Mouse (Mus musculus): Measurements from ENCODE around the gene Wwox. TPM values are rescaled to one million over a fixed set of nuclear protein-coding genes. Genes with fewer than 3 reads are reported as not detected.

Gene Wwox
- polyA plus RNA-seq, 1 experiment, result 17.3 TPM

DNA sequence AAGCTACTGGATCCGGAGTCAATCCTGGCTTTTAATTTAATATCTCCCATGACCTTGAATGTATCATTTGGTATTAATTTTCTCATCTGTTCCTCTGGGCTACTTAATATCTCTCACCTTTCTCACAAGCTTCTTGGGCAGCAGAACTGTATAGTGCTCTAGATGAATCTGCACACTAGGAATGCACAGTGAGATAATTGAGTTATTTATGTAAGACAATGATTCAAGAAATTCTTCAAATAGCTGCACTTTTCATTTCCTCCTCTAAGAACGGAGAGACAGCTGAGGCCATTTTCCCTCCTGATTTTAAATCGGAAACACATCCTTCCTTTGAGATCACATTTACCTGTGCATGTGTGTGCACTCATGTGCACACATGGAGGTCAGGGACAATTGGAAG is 669.9 kb downstream of the Wwox start:
- Histone ChIP-seq H3K4me3 (ENCODE audit: insufficient read depth, low read length) (no peak overlapping the region), H3K27ac (ENCODE audit: insufficient read depth, low read length) (no peak overlapping the region), H3K4me1 (ENCODE audit: control insufficient read depth, insufficient read depth, low read length) (no peaks in the 10 kb centered on the region)
- TF ChIP-seq POLR2A (IDR thresholded peaks at IDR 0.05; ENCODE audit: extremely low read depth, insufficient read depth, low read length), result no peak
- TF ChIP-seq CTCF (IDR thresholded peaks at IDR 0.05; ENCODE audit: extremely low read depth, insufficient read depth, low read length), result no peak

- Histone ChIP-seq H3K4me1 (ENCODE audit: control insufficient read depth, insufficient read depth, low read length) (no peaks in the 10 kb centered on the region), H3K27ac (ENCODE audit: insufficient read depth, low read length) (no peak overlapping the region), H3K4me3 (ENCODE audit: insufficient read depth, low read length) (no peak overlapping the region)
- no peak for TF ChIP-seq POLR2A (IDR thresholded peaks at IDR 0.05; ENCODE audit: extremely low read depth, insufficient read depth, low read length)
- no peak for TF ChIP-seq CTCF (IDR thresholded peaks at IDR 0.05; ENCODE audit: extremely low read depth, insufficient read depth, low read length)
Measured at GRCm38 (mm10) chr8:115110423-115110822, 671.0 kb downstream of the Wwox start.

DNA sequence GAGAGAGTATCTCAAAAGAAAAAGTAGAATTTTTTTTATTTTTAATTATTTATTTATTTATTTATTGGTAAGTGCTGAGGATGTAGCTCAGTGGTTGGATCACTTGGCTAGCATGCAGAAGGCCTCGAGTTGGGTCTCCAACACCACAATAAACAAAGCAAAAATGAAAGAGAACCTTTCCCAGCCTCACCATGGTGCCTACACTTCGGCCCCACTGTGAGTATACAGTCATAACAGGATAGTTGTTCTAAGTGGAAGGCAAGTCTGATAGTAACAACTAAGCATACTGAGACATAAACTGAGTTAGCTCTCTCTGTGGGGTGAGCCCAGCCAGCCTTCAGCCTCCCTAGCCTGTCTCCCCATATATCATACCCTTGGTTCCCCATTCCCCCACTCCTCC is 672.6 kb downstream of the Wwox start:
- no peak for TF ChIP-seq POLR2A (IDR thresholded peaks at IDR 0.05; ENCODE audit: extremely low read depth, insufficient read depth, low read length)
- no peak for TF ChIP-seq CTCF (IDR thresholded peaks at IDR 0.05; ENCODE audit: extremely low read depth, insufficient read depth, low read length)
- Histone ChIP-seq H3K4me3 (ENCODE audit: insufficient read depth, low read length) (no peak overlapping the region), H3K27ac (ENCODE audit: insufficient read depth, low read length) (no peak overlapping the region), H3K4me1 (ENCODE audit: control insufficient read depth, insufficient read depth, low read length) (no peaks in the 10 kb centered on the region)

DNA sequence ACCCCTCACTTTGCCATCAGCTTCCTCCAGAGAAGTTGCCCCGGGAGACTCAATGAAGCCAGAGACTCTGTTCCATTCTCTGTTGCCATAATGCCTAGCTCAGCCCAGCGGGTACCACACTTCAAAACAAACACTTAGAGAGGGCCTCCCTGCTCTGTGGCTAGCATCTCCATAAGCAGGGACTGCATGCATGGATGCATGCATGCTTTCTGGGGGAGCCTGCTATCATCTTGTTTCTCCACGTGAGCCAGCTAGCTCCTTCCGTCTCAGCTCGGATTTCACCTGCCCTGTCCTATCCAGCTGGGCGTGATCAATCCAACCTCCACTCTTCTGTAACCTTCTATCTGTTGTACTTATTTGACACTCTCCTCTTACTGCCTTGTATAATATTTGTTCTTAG is 675.0 kb downstream of the Wwox start:
- Histone ChIP-seq H3K4me1 (ENCODE audit: control insufficient read depth, insufficient read depth, low read length) (no peaks in the 10 kb centered on the region), H3K4me3 (ENCODE audit: insufficient read depth, low read length) (no peak overlapping the region), H3K27ac (ENCODE audit: insufficient read depth, low read length) (no peak overlapping the region)
- no peak for TF ChIP-seq CTCF (IDR thresholded peaks at IDR 0.05; ENCODE audit: extremely low read depth, insufficient read depth, low read length)
- TF ChIP-seq POLR2A (IDR thresholded peaks at IDR 0.05; ENCODE audit: extremely low read depth, insufficient read depth, low read length), result no peak

DNA sequence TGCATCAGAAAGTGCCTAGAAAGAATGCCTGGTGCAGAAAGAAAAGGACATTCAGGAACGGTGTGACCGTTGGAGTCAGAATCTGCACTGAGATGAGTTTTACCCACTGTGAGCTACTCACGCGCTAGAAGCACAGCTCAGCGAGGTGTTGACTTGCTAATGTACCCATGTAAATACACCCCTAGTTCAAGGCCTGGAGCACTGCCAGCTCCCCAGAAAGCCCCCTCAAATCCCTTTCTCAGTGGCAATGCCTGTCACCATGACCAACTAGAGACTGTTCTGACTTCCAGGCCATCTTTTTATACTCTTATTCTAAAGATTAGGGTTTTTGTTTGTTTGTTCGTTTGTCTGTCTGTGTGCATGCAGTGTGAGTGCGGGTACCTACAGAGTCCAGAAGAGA is 686.6 kb downstream of the Wwox start:
- TF ChIP-seq POLR2A (IDR thresholded peaks at IDR 0.05; ENCODE audit: extremely low read depth, insufficient read depth, low read length) (no peak), CTCF (IDR thresholded peaks at IDR 0.05; ENCODE audit: extremely low read depth, insufficient read depth, low read length) (no peak)
- H3K4me1 ChIP-seq (ENCODE audit: control insufficient read depth, insufficient read depth, low read length), result no peaks in the 10 kb centered on the region
- no peak overlapping the region for H3K4me3 ChIP-seq (ENCODE audit: insufficient read depth, low read length)
- no peak overlapping the region for H3K27ac ChIP-seq (ENCODE audit: insufficient read depth, low read length)

- H3K27ac ChIP-seq (ENCODE audit: insufficient read depth, low read length), result no peak overlapping the region
- H3K4me3 ChIP-seq (ENCODE audit: insufficient read depth, low read length), result no peak overlapping the region
- H3K4me1 ChIP-seq (ENCODE audit: control insufficient read depth, insufficient read depth, low read length), result no peaks in the 10 kb centered on the region
- TF ChIP-seq CTCF (IDR thresholded peaks at IDR 0.05; ENCODE audit: extremely low read depth, insufficient read depth, low read length) (no peak), POLR2A (IDR thresholded peaks at IDR 0.05; ENCODE audit: extremely low read depth, insufficient read depth, low read length) (no peak)
Measured at GRCm38 (mm10) chr8:115126674-115127073, 687.2 kb downstream of the Wwox start.

- no peak for TF ChIP-seq POLR2A (IDR thresholded peaks at IDR 0.05; ENCODE audit: extremely low read depth, insufficient read depth, low read length)
- no peak for TF ChIP-seq CTCF (IDR thresholded peaks at IDR 0.05; ENCODE audit: extremely low read depth, insufficient read depth, low read length)
- Histone ChIP-seq H3K4me3 (ENCODE audit: insufficient read depth, low read length) (no peak overlapping the region), H3K4me1 (ENCODE audit: control insufficient read depth, insufficient read depth, low read length) (no peaks in the 10 kb centered on the region)
Measured at GRCm38 (mm10) chr8:115129307-115129706, 689.9 kb downstream of the Wwox start.

GRCm38 (mm10) chr8:115133119-115133518 is 693.7 kb downstream of the Wwox start:
- TF ChIP-seq CTCF (IDR thresholded peaks at IDR 0.05; ENCODE audit: extremely low read depth, insufficient read depth, low read length) (no peak), POLR2A (IDR thresholded peaks at IDR 0.05; ENCODE audit: extremely low read depth, insufficient read depth, low read length) (no peak)

More at GRCm38 (mm10) chr8:115129307-115129706, 689.9 kb downstream of the Wwox start:
- no peak overlapping the region for H3K27ac ChIP-seq (ENCODE audit: insufficient read depth, low read length)

GRCm38 (mm10) chr8:115133711-115134218 is 694.3 kb downstream of the Wwox start:
- Histone ChIP-seq H3K4me1 (ENCODE audit: control insufficient read depth, insufficient read depth, low read length) (no peaks in the 10 kb centered on the region), H3K27ac (ENCODE audit: insufficient read depth, low read length) (no peak overlapping the region), H3K4me3 (ENCODE audit: insufficient read depth, low read length) (no peak overlapping the region)
- no peak for TF ChIP-seq CTCF (IDR thresholded peaks at IDR 0.05; ENCODE audit: extremely low read depth, insufficient read depth, low read length)
- TF ChIP-seq POLR2A (IDR thresholded peaks at IDR 0.05; ENCODE audit: extremely low read depth, insufficient read depth, low read length), result no peak

More at GRCm38 (mm10) chr8:115133119-115133518, 693.7 kb downstream of the Wwox start:
- Histone ChIP-seq H3K4me1 (ENCODE audit: control insufficient read depth, insufficient read depth, low read length) (no peaks in the 10 kb centered on the region), H3K27ac (ENCODE audit: insufficient read depth, low read length) (no peak overlapping the region), H3K4me3 (ENCODE audit: insufficient read depth, low read length) (no peak overlapping the region)

GRCm38 (mm10) chr8:115136888-115137287 is 697.4 kb downstream of the Wwox start:
- TF ChIP-seq CTCF (IDR thresholded peaks at IDR 0.05; ENCODE audit: extremely low read depth, insufficient read depth, low read length), result no peak
- TF ChIP-seq POLR2A (IDR thresholded peaks at IDR 0.05; ENCODE audit: extremely low read depth, insufficient read depth, low read length), result no peak
- H3K27ac ChIP-seq (ENCODE audit: insufficient read depth, low read length), result no peak overlapping the region
- H3K4me3 ChIP-seq (ENCODE audit: insufficient read depth, low read length), result no peak overlapping the region
- H3K4me1 ChIP-seq (ENCODE audit: control insufficient read depth, insufficient read depth, low read length), result no peaks in the 10 kb centered on the region
